Mouse (Mus musculus): ENCODE data around the gene Crip3.

DNA sequence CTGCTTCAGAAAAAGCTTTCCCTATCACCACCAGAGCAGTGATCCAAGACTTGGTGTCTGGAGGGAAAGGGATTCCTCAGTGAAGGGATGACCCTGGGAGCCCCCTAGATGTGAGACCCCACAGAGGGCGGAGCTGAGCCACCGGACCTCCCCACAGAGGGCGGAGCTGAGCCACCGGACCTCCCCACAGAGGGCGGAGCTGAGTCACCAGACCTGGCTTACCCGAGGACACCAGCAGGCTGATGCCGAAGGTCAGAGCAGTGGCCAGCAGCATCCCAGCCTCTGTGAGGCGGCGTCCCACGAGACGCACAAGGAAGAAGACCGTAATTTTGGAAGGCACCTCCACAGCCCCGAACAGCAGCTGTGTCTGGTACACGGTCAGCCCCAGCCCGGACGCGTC, 4.9 kb downstream of the Crip3 start:
- TF ChIP-seq POLR2A (IDR thresholded peaks at IDR 0.05; ENCODE audit: control insufficient read depth, extremely low read depth, insufficient read depth, low read length, poor library complexity) = no peak
- 0 out of 2 replicates have a peak, but pooled peaks have one; percentile 10 for TF ChIP-seq CTCF (IDR thresholded peaks at IDR 0.05; ENCODE audit: borderline replicate concordance, control insufficient read depth, extremely low read depth, insufficient read depth, low read length, poor library complexity)
